Mouse (Mus musculus): Measurements from ENCODE around the gene Klk1b1. TPM values are rescaled to one million over a fixed set of nuclear protein-coding genes. Genes with fewer than 3 reads are reported as not detected.
"Not testable (repeated sequence)": the region's sequence is repeated elsewhere in the genome, so short reads cannot be mapped to it uniquely, and the experiment has no call there.

The Klk1b1 gene
- not detected for total RNA-seq (2018; cell fraction: chromatin; rRNA removed)
- total RNA-seq (2018; cell fraction: cytosol; rRNA removed) = 1 to 10 TPM in 17 of 26 experiments, under 1 TPM in 9; 0.33 to 4.6 (median 1.6) TPM
- total RNA-seq (2018; cell fraction: nucleus; rRNA removed) = 1 to 10 TPM in 11 of 26 experiments, under 1 TPM in 6, not detected in 9; 0.67 to 3.1 (median 1.2) TPM
- 0.91 to 5.8 TPM (median 2.6 TPM) in 3 replicates for polyA plus RNA-seq (2018)

DNA sequence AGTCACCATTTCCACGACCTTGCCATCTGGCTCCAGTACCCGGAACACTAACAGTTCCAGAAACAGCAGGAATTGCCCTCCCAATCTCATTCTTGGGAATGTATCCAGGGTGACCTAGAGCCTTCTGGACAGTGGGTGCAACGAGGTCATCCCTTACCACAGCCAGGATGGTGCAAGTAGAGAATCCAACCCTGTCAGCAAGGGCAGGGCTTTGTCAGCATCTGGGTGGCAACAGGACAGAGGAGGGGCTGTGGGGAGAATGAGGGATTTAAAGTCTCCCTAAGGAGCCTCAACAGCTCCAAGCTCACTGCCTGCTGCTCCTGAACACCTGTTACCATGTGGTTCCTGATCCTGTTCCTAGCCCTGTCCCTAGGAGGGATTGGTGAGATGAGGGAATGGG, at the start of gene Klk1b1:
Klk1b1 (plus strand) TSS at position 301 of the 400 bp plus-strand sequence.
- H3K27ac ChIP-seq = peak within 1 kb of the TSS; percentile 8; the same call in 1 of the 2 replicates
- no peaks in the 10 kb centered on the region for H3K79me2 ChIP-seq (ENCODE audit: inconsistent target)
- 70% methylated on average over 3 of the region's 3 CpGs for WGBS (ENCODE audit: missing documents)
- no peaks in the 10 kb centered on the region for H3K36me3 ChIP-seq (ENCODE audit: inconsistent target)
- no peak within 1 kb of the TSS for H3K4me3 ChIP-seq (ENCODE audit: inconsistent target)

DNA sequence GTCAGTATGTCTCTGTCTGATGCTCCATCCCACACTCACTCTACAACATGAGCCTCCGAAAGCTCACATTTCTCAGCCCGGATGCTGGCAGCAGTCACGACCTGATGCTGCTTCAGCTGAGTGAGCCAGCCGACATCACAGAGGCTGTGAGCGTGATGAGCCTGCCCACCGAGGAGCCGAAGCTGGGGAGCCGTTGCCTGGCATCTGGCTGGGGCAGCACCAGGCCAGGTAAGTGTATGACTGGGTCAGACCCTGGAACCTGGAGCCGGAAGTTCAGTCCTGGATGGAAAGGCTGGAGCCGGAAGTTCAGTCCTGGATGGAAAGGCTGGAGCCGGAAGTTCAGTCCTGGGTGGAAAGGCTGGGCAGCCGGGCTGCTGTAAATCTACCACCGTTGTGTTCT, 48.1 kb upstream of the Klk1b1 start:
- WGBS (ENCODE audit: missing documents) = 82% methylated on average over 13 of the region's 13 CpGs
- Histone ChIP-seq H3K4me3 (ENCODE audit: inconsistent target) (no peak overlapping the region), H3K79me2 (ENCODE audit: inconsistent target) (no peaks in the 10 kb centered on the region), H3K36me3 (ENCODE audit: inconsistent target) (no peaks in the 10 kb centered on the region), H3K27ac (no peak overlapping the region)

DNA sequence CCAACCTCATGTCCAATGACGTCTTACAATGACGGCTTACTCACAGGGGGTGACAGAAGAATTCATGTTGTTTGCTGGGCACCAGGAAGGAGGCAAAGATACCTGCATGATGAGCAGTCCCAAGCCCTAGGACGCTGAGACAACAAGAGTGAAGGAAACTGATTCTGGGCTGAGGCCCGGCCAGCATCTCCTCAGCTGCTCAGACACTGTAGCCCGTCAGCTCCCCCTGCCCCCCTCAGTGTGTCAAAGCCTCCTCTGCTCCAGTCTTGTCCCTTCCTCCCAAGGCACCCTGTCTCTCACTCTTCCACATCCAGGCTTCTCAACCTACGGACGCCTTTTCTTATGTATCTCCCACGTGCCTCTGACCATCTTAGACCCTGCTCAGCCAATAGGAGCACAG, 47.7 kb upstream of the Klk1b1 start:
- 76% methylated on average over 8 of the region's 8 CpGs for WGBS (ENCODE audit: missing documents)
- no peaks in the 10 kb centered on the region for H3K79me2 ChIP-seq (ENCODE audit: inconsistent target)
- H3K4me3 ChIP-seq (ENCODE audit: inconsistent target) = no peak overlapping the region
- H3K36me3 ChIP-seq (ENCODE audit: inconsistent target) = no peaks in the 10 kb centered on the region
- H3K27ac ChIP-seq = no peak overlapping the region

DNA sequence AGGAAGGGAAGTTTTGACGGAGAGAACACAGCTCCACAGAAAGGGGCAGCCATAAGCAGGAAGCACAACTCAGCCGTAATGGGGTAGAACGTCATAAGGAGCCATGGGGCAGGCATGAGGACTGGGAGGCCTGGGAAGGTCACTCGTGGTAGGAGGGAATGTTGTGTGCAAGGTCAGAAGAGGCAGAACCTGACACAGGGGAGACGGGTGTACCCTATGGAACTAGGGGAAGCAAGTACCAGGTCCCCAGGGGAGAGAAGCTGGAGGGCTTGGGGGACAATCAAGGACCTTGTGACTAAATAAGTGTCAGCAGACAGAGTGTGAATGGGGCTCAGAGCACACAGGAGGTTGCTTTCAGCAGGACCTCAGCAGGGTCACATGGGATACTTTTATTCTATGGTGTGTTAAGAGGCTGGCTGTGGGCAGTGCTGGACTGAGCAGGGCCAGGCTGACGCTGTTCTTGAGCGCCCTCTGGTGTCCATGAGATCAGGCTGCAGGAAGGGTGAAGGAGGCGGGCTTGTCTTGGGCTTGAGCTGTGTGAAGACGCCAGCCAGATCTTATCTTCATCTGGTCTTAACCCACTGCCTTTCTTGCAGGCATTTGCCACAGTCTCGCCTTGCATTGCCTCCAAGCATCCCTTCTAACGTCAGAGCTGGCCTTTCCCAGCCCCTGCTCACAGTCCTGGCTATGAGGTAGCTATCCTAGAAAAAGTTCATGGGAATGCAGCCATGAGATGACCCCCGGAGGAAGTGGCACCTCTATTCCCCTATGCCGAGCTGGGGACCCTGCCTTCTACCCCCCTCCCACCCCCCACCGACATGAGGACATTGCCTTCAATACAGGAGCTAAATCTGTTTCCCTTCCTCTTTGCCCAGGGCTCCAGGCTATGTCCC, 46.7 kb upstream of the Klk1b1 start:
- no peaks in the 10 kb centered on the region for H3K36me3 ChIP-seq (ENCODE audit: inconsistent target)
- H3K79me2 ChIP-seq (ENCODE audit: inconsistent target) = no peaks in the 10 kb centered on the region
- peak overlapping the region; percentile 87 for H3K27ac ChIP-seq
- 21% methylated on average over 14 of the region's 14 CpGs for WGBS (ENCODE audit: missing documents)
- no peak overlapping the region for H3K4me3 ChIP-seq (ENCODE audit: inconsistent target)

DNA sequence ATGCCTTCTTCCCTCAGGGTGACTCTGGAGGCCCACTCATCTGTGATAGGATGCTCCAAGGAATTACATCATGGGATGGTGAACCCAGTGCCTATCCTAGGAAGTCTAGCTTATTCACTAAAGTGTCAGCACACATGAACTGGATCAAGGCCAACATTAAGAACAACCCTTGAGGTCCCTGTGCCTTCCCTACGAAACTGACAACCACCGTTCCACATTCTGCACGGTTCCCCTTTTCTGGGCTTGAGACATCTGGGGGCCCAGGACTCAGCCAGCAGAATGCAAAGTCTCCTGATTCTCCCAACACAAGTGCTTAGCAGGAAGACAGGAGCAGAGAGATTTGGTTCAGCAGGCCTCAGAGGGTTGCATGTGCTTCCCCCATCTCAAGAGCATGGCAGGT, 46.0 kb upstream of the Klk1b1 start:
- no peak overlapping the region for H3K4me3 ChIP-seq (ENCODE audit: inconsistent target)
- H3K36me3 ChIP-seq (ENCODE audit: inconsistent target) = no peaks in the 10 kb centered on the region
- H3K79me2 ChIP-seq (ENCODE audit: inconsistent target) = no peaks in the 10 kb centered on the region
- H3K27ac ChIP-seq = peak overlapping the region; percentile 87
- 3% methylated on average over 3 of the region's 3 CpGs for WGBS (ENCODE audit: missing documents)

DNA sequence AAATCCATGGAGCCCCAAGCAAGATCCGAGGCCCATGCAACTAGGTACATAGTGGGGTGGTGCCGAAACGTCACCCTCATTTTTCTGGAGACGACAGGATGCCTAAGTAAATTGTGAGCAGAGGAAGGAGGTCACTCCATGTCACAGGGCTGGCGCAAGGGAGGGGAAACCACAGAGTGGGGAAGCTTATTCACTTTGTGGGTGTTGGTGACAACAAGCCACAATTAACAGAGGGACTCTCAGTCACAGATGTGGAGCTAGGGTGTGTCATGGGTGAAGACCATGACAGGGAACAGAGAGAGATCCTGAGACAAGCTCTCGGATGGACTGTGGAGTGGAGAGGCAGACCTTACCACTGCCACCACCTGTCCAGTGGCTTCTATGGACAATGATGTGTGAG, 45.5 kb upstream of the Klk1b1 start:
- Histone ChIP-seq H3K79me2 (ENCODE audit: inconsistent target) (no peaks in the 10 kb centered on the region), H3K4me3 (ENCODE audit: inconsistent target) (no peak overlapping the region), H3K36me3 (ENCODE audit: inconsistent target) (no peaks in the 10 kb centered on the region), H3K27ac (peak overlapping the region; percentile 87)
- 12% methylated on average over 6 of the region's 6 CpGs for WGBS (ENCODE audit: missing documents)

DNA sequence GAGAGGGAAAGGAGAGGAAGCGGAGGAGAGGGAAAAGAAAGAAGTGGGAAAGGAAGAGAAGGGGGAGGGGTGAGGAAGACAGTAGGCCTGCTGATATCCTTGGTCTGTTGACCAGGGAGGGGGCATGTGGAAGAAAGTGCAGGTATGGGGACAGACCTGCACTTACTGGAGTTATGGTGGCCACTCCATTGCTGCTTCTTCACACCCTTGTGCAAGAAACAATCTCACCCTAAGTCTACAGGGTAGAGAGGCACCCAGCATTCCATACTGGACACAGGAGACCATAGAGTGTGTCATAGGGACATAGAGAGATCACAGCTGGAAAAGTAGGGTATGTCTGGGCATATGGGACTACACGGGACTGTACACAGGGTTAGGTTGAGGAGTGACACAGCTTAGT, 44.6 kb upstream of the Klk1b1 start:
- WGBS (ENCODE audit: missing documents) = 96% methylated on average over 2 of the region's 2 CpGs
- no peak overlapping the region for H3K4me3 ChIP-seq (ENCODE audit: inconsistent target)
- no peaks in the 10 kb centered on the region for H3K79me2 ChIP-seq (ENCODE audit: inconsistent target)
- H3K36me3 ChIP-seq (ENCODE audit: inconsistent target) = no peaks in the 10 kb centered on the region
- H3K27ac ChIP-seq = peak overlapping the region; percentile 87; the same call in 1 of the 2 replicates

DNA sequence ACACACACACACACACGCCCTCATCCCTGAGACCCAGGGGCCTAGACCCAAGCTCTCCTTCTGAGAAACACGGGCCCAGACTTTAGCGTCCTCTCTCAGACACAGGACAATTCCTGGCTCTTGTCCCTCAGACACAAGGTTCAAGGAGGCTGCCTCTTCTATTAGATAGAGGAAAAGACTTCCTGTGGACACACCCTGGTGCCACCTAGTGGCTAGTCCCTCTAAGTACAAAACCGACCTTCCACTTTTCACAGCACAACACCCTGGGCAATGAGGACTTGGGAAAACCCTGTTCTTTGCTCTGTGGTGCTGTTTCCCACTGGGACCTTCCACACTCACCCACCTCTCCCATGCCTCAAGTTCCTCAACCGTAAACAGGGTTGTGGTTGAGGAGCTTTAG, 40.6 kb upstream of the Klk1b1 start:
- no peak overlapping the region for H3K4me3 ChIP-seq (ENCODE audit: inconsistent target)
- no peak overlapping the region for H3K27ac ChIP-seq
- WGBS (ENCODE audit: missing documents) = 90% methylated on average over 4 of the region's 5 CpGs
- no peaks in the 10 kb centered on the region for H3K79me2 ChIP-seq (ENCODE audit: inconsistent target)
- H3K36me3 ChIP-seq (ENCODE audit: inconsistent target) = no peaks in the 10 kb centered on the region

DNA sequence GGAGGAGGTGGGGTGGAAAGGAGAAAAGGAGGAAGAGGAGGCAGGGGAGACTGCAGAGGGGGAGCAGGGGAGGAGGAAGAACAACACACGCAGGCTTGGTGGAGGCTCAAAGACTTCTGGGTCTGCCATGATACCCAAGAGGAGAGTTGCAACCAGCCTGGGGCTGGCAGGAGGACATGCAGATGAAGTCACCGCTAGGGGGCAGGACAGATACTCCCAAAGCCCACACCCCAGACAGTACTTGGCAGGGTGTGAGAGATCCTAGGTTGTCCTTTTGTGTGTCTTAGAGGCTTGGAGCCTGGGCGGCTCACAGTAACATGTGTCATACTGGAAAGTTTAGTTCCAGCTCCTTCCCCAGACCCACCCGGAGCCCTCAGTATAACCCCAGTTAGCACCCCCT, 38.0 kb upstream of the Klk1b1 start:
- Histone ChIP-seq H3K79me2 (ENCODE audit: inconsistent target) (no peaks in the 10 kb centered on the region), H3K4me3 (ENCODE audit: inconsistent target) (no peak overlapping the region), H3K27ac (no peak overlapping the region), H3K36me3 (ENCODE audit: inconsistent target) (no peaks in the 10 kb centered on the region)
- WGBS (ENCODE audit: missing documents) = 61% methylated on average over 4 of the region's 4 CpGs

DNA sequence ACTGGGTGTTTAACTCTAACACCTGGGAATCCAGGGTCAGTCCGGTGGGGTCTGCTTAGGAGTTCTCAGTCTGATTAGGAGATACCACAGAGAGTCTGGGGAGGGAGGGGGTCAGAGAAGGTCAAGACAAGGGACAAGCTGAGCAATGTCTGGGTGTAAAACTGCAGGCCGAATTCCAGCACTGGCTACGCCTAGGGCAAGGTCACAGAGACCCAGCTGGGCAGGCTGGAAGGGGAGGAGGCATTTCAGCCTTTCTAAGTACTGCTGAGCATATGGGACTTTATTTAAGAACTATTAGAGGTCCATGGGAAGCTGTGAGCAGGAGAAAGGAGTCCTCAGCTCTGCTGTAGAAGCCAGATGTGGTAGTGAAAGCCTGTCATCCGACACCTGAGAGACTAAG, 34.2 kb upstream of the Klk1b1 start:
- no peak overlapping the region for H3K27ac ChIP-seq
- H3K4me3 ChIP-seq (ENCODE audit: inconsistent target) = no peak overlapping the region
- no peaks in the 10 kb centered on the region for H3K36me3 ChIP-seq (ENCODE audit: inconsistent target)
- 88% methylated on average over 4 of the region's 4 CpGs for WGBS (ENCODE audit: missing documents)
- H3K79me2 ChIP-seq (ENCODE audit: inconsistent target) = no peaks in the 10 kb centered on the region

DNA sequence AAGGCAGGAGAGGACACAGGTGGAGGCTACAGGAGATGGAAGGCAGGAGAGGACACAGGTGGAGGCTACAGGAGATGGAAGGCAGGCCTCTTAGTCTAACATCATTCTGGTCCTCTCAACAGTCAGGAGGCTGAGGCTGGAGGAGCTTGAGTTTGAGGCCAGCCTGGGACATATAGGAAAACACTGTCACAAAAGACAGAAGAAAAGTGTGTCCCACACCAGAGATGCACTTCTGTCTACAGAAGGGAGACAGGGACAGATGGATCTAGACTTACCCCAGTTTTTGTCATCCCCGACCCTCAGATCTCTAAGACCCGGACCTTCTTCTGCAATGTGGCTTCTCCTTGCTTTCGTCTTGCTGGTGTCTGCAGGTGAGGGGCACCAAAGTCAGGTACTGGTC, 33.1 kb upstream of the Klk1b1 start, which contains the start of gene Klk15:
Klk15 (plus strand) TSS at position 301 of the 400 bp plus-strand sequence.
- WGBS (ENCODE audit: missing documents) = 100% methylated on average over 3 of the region's 3 CpGs
- no peaks in the 10 kb centered on the region for H3K79me2 ChIP-seq (ENCODE audit: inconsistent target)
- no peak within 1 kb of the TSS for H3K27ac ChIP-seq
- no peak within 1 kb of the TSS for H3K4me3 ChIP-seq (ENCODE audit: inconsistent target)
- H3K36me3 ChIP-seq (ENCODE audit: inconsistent target) = no peaks in the 10 kb centered on the region

DNA sequence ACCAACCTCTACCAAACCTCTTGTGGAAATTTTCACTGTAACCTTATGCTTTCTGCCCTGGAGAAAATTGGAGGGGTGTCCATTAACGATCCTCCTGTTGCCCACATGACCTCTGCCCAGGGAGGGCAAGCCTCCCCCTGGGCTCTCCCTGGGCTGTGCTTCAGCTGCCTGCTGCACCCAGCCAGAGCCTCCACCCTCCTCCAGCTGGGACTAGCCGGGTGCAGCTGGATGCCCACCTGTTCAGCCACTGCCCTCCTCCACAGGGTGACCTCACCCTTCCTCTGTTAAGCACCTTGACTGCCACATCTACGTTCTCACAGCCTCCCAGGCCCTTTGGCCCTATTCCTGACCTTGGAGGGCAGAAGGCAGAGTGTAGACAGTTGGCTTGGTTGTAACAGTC, 31.8 kb upstream of the Klk1b1 start:
- 76% methylated on average over 3 of the region's 3 CpGs for WGBS (ENCODE audit: missing documents)
- H3K79me2 ChIP-seq (ENCODE audit: inconsistent target) = no peaks in the 10 kb centered on the region
- H3K27ac ChIP-seq = no peak overlapping the region
- H3K4me3 ChIP-seq (ENCODE audit: inconsistent target) = no peak overlapping the region
- H3K36me3 ChIP-seq (ENCODE audit: inconsistent target) = no peaks in the 10 kb centered on the region

DNA sequence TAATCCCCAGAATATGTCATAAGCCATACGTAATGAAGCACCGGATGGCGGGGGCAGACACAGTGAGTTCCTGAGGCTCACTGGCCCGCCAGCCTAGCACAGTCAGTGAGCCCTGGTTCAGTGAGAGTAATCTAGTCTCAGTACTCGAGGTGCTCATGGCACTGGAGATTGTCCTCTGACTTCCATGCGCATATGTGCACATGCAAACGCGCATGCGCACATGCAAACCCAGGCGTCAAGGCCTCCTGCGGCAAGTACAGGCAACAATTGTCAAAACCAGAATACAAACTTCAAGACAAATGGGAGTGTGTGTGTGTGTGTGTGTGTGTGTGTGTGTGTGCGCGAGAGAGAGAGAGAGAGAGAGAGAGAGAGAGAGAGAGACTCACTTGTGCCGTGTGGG, 30.0 kb upstream of the Klk1b1 start:
- no peak overlapping the region for H3K4me3 ChIP-seq (ENCODE audit: inconsistent target)
- WGBS (ENCODE audit: missing documents) = 92% methylated on average over 13 of the region's 14 CpGs
- no peak overlapping the region for H3K27ac ChIP-seq
- no peaks in the 10 kb centered on the region for H3K36me3 ChIP-seq (ENCODE audit: inconsistent target)
- H3K79me2 ChIP-seq (ENCODE audit: inconsistent target) = no peaks in the 10 kb centered on the region

DNA sequence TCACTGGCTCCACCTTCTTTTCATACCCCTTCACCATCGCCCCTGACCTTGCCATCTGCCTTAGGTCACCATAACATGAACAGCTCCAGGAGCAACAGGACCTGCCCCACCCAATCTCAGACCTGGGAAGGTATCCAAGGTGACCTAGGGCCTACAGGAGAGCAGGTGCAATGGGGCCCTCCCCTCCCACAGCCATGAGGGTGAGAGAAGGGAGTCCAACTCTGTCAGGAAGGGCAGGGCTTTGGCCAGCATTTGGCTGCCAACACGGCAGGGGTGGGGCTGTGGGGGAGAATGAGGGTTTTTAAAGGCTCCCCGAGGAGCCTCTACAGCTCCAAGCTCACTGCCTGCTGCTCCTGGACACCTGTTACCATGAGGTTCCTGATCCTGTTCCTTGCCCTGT, 24.3 kb upstream of the Klk1b1 start:
- H3K36me3 ChIP-seq (ENCODE audit: inconsistent target); H3K4me3 ChIP-seq (ENCODE audit: inconsistent target); H3K27ac ChIP-seq; H3K79me2 ChIP-seq (ENCODE audit: inconsistent target): not testable (repeated sequence)
- WGBS (ENCODE audit: missing documents) = 72% methylated on average over 3 of the region's 3 CpGs

DNA sequence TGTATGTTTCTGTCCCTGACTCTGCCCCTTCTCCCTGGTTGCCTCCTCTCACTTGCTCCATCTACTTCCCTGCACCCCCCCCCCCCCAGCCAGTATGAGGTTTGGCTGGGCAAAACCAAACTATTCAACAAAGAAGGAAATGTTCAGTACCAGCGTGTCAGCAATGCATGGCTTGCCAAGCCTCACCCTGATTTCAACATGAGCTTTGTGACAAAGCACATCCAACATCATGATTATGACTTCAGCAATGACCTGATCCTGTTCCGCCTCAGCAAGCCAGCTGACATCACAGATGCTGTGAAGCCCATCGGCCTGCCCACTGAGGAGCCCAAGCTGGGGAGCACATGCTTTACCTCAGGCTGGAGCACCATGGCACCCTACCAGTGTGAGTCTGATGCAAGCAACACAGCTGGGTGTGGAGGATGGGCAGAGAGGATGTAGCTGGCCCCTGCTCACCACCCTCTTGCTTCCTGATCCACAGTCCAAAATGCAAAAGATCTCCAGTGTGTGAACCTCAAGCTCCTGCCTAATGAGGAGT, 21.8 kb upstream of the Klk1b1 start:
- Histone ChIP-seq H3K27ac (no peak overlapping the region; the same call in none of the 2 replicates), H3K36me3 (ENCODE audit: inconsistent target) (no peaks in the 10 kb centered on the region), H3K4me3 (ENCODE audit: inconsistent target) (no peak overlapping the region), H3K79me2 (ENCODE audit: inconsistent target) (no peaks in the 10 kb centered on the region)
- WGBS (ENCODE audit: missing documents) = 58% methylated on average over 3 of the region's 3 CpGs

Data from macrophage (primary cell).